ENCODE assay signal across 14 mouse cellular contexts in the genomic region with DNA sequence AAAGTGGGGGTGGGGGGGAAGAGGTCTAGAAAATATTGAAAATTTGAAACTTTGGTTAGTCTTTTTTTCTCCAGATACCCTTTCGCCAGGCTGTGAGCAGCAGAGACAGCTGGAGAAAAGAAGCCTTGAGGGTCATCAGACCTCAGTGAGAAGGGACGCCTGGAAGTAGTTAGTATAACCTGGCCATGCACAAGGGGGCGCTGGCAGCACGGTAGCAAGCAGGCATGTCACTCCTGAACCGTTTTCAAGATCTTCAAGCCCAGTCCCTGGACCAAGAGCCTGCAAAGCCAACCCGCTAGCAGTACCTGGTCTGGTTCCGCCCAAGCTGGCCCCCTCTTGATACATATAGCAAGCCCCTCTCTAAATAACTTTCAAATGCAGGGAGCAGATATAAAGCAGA.
DNase-seq lines count a peak whose midpoint lies in the region; ATAC-seq lines count a peak whose summit lies in the region.
"Had no signal": no experiment of that assay in that cellular context is flagged by ENCODE, and none has a peak within 500 bp of the region (broad histone marks: within the 10 kb centered on the region; RNA-seq: fewer than 3 reads in every experiment).

No protein-coding gene starts in this region.

- H3K4me1 ChIP-seq in kidney, embryonic 16.5 days (ENCODE audit: insufficient read depth, low read length), result no peaks in the 10 kb centered on the region
- no peaks in the 10 kb centered on the region for H3K4me1 ChIP-seq in midbrain, embryonic 10.5 days
- no peaks in the 10 kb centered on the region for H3K4me1 ChIP-seq in forebrain, embryonic 11.5 days (replicated peaks; ENCODE audit: control insufficient read depth, insufficient read depth, low read length)
- H3K4me1 ChIP-seq: embryonic facial prominence, embryonic 12.5 days; forebrain, embryonic 13.5 days; limb, embryonic 10.5 days; lung, embryonic 15.5 days had no signal

- no peak overlapping the region for H3K27ac ChIP-seq in kidney, embryonic 16.5 days (ENCODE audit: low read length)
- no peak overlapping the region for H3K27ac ChIP-seq in midbrain, embryonic 10.5 days (replicated peaks)
- H3K27ac ChIP-seq in forebrain, embryonic 11.5 days (ENCODE audit: low read depth, low read length), result no peak overlapping the region
- H3K27ac ChIP-seq: embryonic facial prominence, embryonic 12.5 days; forebrain, embryonic 13.5 days; limb, embryonic 10.5 days; lung, embryonic 15.5 days had no signal

- ATAC-seq in kidney, embryonic 16.5 days (ENCODE audit: low FRiP score, low TSS enrichment), result no peak
- no peak for ATAC-seq in forebrain, embryonic 11.5 days (replicated peaks; ENCODE audit: low FRiP score)
- ATAC-seq: forebrain, embryonic 13.5 days had no signal

- peak; percentile 43 for DNase-seq in kidney, postnatal 10 days
- DNase-seq in urinary bladder, postnatal 14 days (ENCODE audit: low spot score), result peak; percentile 8
- no peak for DNase-seq in urinary bladder, postnatal 25 days (ENCODE audit: low spot score)
- DNase-seq in cerebellum, adult 8-10 months, result peak; percentile 48
- DNase-seq in testis, postnatal 10 days (ENCODE audit: low spot score), result peak; percentile 55
- no peak for DNase-seq in midbrain, embryonic 10.5 days (ENCODE audit: low spot score)
- DNase-seq in forebrain, embryonic 11.5 days (ENCODE audit: low spot score), result no peak
- DNase-seq: gastrocnemius, postnatal 10 days; spleen, adult 18-20 months had no signal

- H3K9ac ChIP-seq in kidney, embryonic 16.5 days (replicated peaks; ENCODE audit: low read length), result no peak overlapping the region
- H3K9ac ChIP-seq in forebrain, embryonic 11.5 days (ENCODE audit: low read length), result no peak overlapping the region
- H3K9ac ChIP-seq: embryonic facial prominence, embryonic 12.5 days; forebrain, embryonic 13.5 days; lung, embryonic 15.5 days had no signal

- H3K36me3 ChIP-seq in kidney, embryonic 16.5 days (ENCODE audit: insufficient read depth, low read length), result no peaks in the 10 kb centered on the region
- no peaks in the 10 kb centered on the region for H3K36me3 ChIP-seq in midbrain, embryonic 10.5 days
- H3K36me3 ChIP-seq in forebrain, embryonic 11.5 days (ENCODE audit: control insufficient read depth, insufficient read depth, low read length), result no peaks in the 10 kb centered on the region
- H3K36me3 ChIP-seq: embryonic facial prominence, embryonic 12.5 days; limb, embryonic 10.5 days; lung, embryonic 15.5 days had no signal

- 77% methylated on average over 7 of the region's 7 CpGs for WGBS in kidney, embryonic 16.5 days
- 80% methylated on average over 7 of the region's 7 CpGs for WGBS in midbrain, embryonic 10.5 days
- 76% methylated on average over 7 of the region's 7 CpGs for WGBS in forebrain, embryonic 11.5 days

- no peak overlapping the region for H3K4me2 ChIP-seq in kidney, embryonic 16.5 days (replicated peaks; ENCODE audit: low read depth, low read length)
- H3K4me2 ChIP-seq in forebrain, embryonic 11.5 days (ENCODE audit: low read depth, low read length, severe bottlenecking), result no peak overlapping the region
- H3K4me2 ChIP-seq: embryonic facial prominence, embryonic 12.5 days; forebrain, embryonic 13.5 days; lung, embryonic 15.5 days had no signal

- no peak overlapping the region for H3K4me3 ChIP-seq in kidney, embryonic 16.5 days (ENCODE audit: low read length)
- H3K4me3 ChIP-seq in midbrain, embryonic 10.5 days, result no peak overlapping the region
- H3K4me3 ChIP-seq in forebrain, embryonic 11.5 days (ENCODE audit: low read depth, low read length), result no peak overlapping the region
- H3K4me3 ChIP-seq: embryonic facial prominence, embryonic 12.5 days; forebrain, embryonic 13.5 days; limb, embryonic 10.5 days; lung, embryonic 15.5 days had no signal

- H3K27me3 ChIP-seq in kidney, embryonic 16.5 days (ENCODE audit: insufficient read depth, low read length), result no peaks in the 10 kb centered on the region
- no peaks in the 10 kb centered on the region for H3K27me3 ChIP-seq in midbrain, embryonic 10.5 days (ENCODE audit: low read depth, poor library complexity, severe bottlenecking)
- no peaks in the 10 kb centered on the region for H3K27me3 ChIP-seq in forebrain, embryonic 11.5 days (ENCODE audit: control insufficient read depth, insufficient read depth, low read length)
- H3K27me3 ChIP-seq: embryonic facial prominence, embryonic 12.5 days; forebrain, embryonic 13.5 days; lung, embryonic 15.5 days had no signal

- H3K9me3 ChIP-seq in kidney, embryonic 16.5 days (ENCODE audit: low read length), result peaks cover 24% of the 10 kb centered on the region
- peaks cover 15% of the 10 kb centered on the region; the same call in 1 of the 2 replicates for H3K9me3 ChIP-seq in midbrain, embryonic 10.5 days (replicated peaks)
- H3K9me3 ChIP-seq in forebrain, embryonic 11.5 days (ENCODE audit: control insufficient read depth, low read length), result no peaks in the 10 kb centered on the region; the same call in 1 of the 2 replicates
- H3K9me3 ChIP-seq: limb, embryonic 10.5 days; lung, embryonic 15.5 days had no signal

Comparison
In these comparisons a context has a peak if more than half of its experiments do, and no peak if none do; other contexts are left out.
1. DNase-seq: peak in kidney, postnatal 10 days (single experiment), urinary bladder, postnatal 14 days (single experiment), cerebellum, adult 8-10 months (single experiment) and testis, postnatal 10 days (single experiment); none in urinary bladder, postnatal 25 days (single experiment), midbrain, embryonic 10.5 days (single experiment) and forebrain, embryonic 11.5 days (single experiment).